Mouse (Mus musculus): ENCODE results near the gene D330045A20Rik. TPM values are rescaled to one million over a fixed set of nuclear protein-coding genes. Genes with fewer than 3 reads are reported as not detected.
"Not testable (repeated sequence)": the region's sequence is repeated elsewhere in the genome, so short reads cannot be mapped to it uniquely, and the experiment has no call there.

D330045A20Rik gene
- polyA plus RNA-seq, 1 experiment from 2014 or later, result 3.1 TPM

GRCm38 (mm10) chrX:139529678-139530077 is 49.5 kb downstream of the D330045A20Rik start:
- Histone ChIP-seq H3K4me3 (no peak overlapping the region), H3K4me2 (replicated peaks) (no peak overlapping the region), H3K4me1 (no peaks in the 10 kb centered on the region), H3K27ac (replicated peaks) (no peak overlapping the region), H3K9me3 (no peaks in the 10 kb centered on the region), H3K27me3 (peaks cover 7% of the 10 kb centered on the region; the same call in 1 of the 2 replicates), H3K36me3 (no peaks in the 10 kb centered on the region), H3K9ac (replicated peaks) (no peak overlapping the region)
- ATAC-seq (ENCODE audit: low FRiP score, low read depth), result no peak

GRCm38 (mm10) chrX:139532293-139532692 is 52.1 kb downstream of the D330045A20Rik start:
- H3K9me3 ChIP-seq, result no peaks in the 10 kb centered on the region
- H3K9ac ChIP-seq (replicated peaks), result no peak overlapping the region
- no peaks in the 10 kb centered on the region for H3K36me3 ChIP-seq
- no peaks in the 10 kb centered on the region for H3K4me1 ChIP-seq
- H3K4me3 ChIP-seq, result no peak overlapping the region
- ATAC-seq (ENCODE audit: low FRiP score, low read depth), result no peak
- peaks cover 12% of the 10 kb centered on the region for H3K27me3 ChIP-seq
- H3K27ac ChIP-seq (replicated peaks), result no peak overlapping the region
- no peak overlapping the region for H3K4me2 ChIP-seq (replicated peaks)
- WGBS, result 70% methylated on average over 4 of the region's 4 CpGs

- no peak overlapping the region for H3K9ac ChIP-seq (replicated peaks)
- peaks cover 6% of the 10 kb centered on the region for H3K27me3 ChIP-seq
- no peak overlapping the region for H3K4me3 ChIP-seq
- H3K4me2 ChIP-seq (replicated peaks), result no peak overlapping the region
- ATAC-seq (ENCODE audit: low FRiP score, low read depth), result no peak
- no peaks in the 10 kb centered on the region for H3K9me3 ChIP-seq
- 84% methylated on average over 5 of the region's 5 CpGs for WGBS
- H3K27ac ChIP-seq (replicated peaks), result no peak overlapping the region
- H3K4me1 ChIP-seq, result no peaks in the 10 kb centered on the region
- no peaks in the 10 kb centered on the region for H3K36me3 ChIP-seq
Measured at GRCm38 (mm10) chrX:139537641-139538397, 57.7 kb downstream of the D330045A20Rik start.

DNA sequence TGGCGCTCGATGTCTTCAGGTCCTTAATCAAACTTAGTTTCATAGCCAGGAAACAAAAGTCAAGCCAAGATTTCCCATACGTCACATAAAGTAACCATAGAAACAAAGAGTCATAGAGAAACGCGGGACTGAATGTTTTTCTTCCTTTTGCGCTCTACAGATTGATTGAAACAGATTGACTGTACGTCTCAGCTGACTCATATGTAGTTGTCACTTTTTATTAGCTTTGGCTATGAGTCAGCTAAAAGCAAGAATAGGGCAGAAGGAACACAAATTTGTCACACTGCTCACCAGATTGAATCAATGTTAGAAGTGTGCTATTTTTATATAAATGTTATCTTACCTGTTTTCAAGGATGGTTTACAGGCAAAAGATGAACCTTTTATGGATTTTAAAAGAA is 63.6 kb downstream of the D330045A20Rik start:
- WGBS, result 87% methylated on average over 7 of the region's 7 CpGs
- no peak overlapping the region for H3K4me3 ChIP-seq
- H3K4me2 ChIP-seq (replicated peaks), result no peak overlapping the region
- ATAC-seq (ENCODE audit: low FRiP score, low read depth), result no peak
- no peak overlapping the region for H3K9ac ChIP-seq (replicated peaks)
- H3K27ac ChIP-seq (replicated peaks), result no peak overlapping the region
- no peaks in the 10 kb centered on the region for H3K9me3 ChIP-seq
- no peaks in the 10 kb centered on the region for H3K36me3 ChIP-seq
- no peaks in the 10 kb centered on the region for H3K4me1 ChIP-seq
- H3K27me3 ChIP-seq, result no peaks in the 10 kb centered on the region

GRCm38 (mm10) chrX:139550456-139550855 is 70.3 kb downstream of the D330045A20Rik start:
- Histone ChIP-seq H3K4me1 (no peaks in the 10 kb centered on the region), H3K27ac (replicated peaks) (no peak overlapping the region), H3K4me3 (no peak overlapping the region), H3K36me3 (no peaks in the 10 kb centered on the region), H3K9me3 (no peaks in the 10 kb centered on the region), H3K9ac (replicated peaks) (no peak overlapping the region), H3K4me2 (replicated peaks) (no peak overlapping the region), H3K27me3 (no peaks in the 10 kb centered on the region; the same call in 1 of the 2 replicates)
- no peak for ATAC-seq (ENCODE audit: low FRiP score, low read depth)
- 80% methylated on average over 5 of the region's 5 CpGs for WGBS

- ATAC-seq (ENCODE audit: low FRiP score, low read depth), result no peak
- no peaks in the 10 kb centered on the region; the same call in 1 of the 2 replicates for H3K27me3 ChIP-seq
- H3K27ac ChIP-seq (replicated peaks), result no peak overlapping the region
- H3K4me3 ChIP-seq, result no peak overlapping the region
- 75% methylated on average over 2 of the region's 2 CpGs for WGBS
- no peaks in the 10 kb centered on the region for H3K4me1 ChIP-seq
- no peaks in the 10 kb centered on the region for H3K9me3 ChIP-seq
- H3K4me2 ChIP-seq (replicated peaks), result no peak overlapping the region
- no peaks in the 10 kb centered on the region for H3K36me3 ChIP-seq
- no peak overlapping the region for H3K9ac ChIP-seq (replicated peaks)
Measured at GRCm38 (mm10) chrX:139552090-139552489, 71.9 kb downstream of the D330045A20Rik start.

- ATAC-seq (ENCODE audit: low FRiP score, low read depth), result no peak
- 68% methylated on average over 5 of the region's 5 CpGs for WGBS
- H3K27ac ChIP-seq (replicated peaks), result no peak overlapping the region
- H3K4me1 ChIP-seq, result no peaks in the 10 kb centered on the region
- no peak overlapping the region for H3K9ac ChIP-seq (replicated peaks)
- no peaks in the 10 kb centered on the region for H3K9me3 ChIP-seq
- no peaks in the 10 kb centered on the region for H3K36me3 ChIP-seq
- no peak overlapping the region for H3K4me2 ChIP-seq (replicated peaks)
- H3K4me3 ChIP-seq, result no peak overlapping the region
- H3K27me3 ChIP-seq, result peaks cover 3% of the 10 kb centered on the region; the same call in 1 of the 2 replicates
Measured at GRCm38 (mm10) chrX:139562255-139562924, 82.2 kb downstream of the D330045A20Rik start.

DNA sequence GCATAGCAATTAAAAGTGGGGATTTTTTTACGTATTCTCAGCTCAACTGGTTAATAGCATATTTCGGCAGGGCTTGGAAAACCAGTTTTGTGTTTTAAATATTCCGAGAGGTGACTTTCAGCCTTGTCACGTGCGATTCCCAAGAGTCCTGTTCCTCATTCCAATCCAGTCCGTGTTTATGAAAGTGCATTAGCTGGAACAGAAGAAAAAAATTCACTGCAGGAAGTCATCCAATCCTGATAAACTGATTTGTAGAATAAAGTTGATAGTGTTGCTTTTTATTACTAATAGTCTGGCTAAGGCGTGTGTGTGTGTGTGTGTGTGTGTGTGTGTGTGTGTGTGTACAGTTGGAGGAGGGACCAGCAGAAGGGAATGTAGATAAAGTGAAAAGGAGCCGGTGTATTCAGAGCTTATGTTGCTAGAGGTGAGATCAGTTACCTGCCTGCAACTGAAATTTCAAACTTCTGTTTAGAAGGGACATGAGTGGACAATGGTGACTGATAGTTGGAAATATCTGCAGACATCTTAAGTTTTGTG is 82.8 kb downstream of the D330045A20Rik start, which contains the start of gene Rnf128:
Gene Rnf128 (plus strand): TSS at position 392 of the 537 bp plus-strand sequence.
- Histone ChIP-seq H3K4me1 (no peaks in the 10 kb centered on the region), H3K27me3 (peaks cover 3% of the 10 kb centered on the region; the same call in 1 of the 2 replicates), H3K4me3 (no peak within 1 kb of the TSS), H3K4me2 (replicated peaks) (no peak within 1 kb of the TSS), H3K9me3 (no peaks in the 10 kb centered on the region), H3K27ac (replicated peaks) (no peak within 1 kb of the TSS), H3K36me3 (no peaks in the 10 kb centered on the region), H3K9ac (replicated peaks) (no peak within 1 kb of the TSS)
- 87% methylated on average over 8 of the region's 8 CpGs for WGBS
- no peak for ATAC-seq (ENCODE audit: low FRiP score, low read depth)

GRCm38 (mm10) chrX:139570054-139570453 is 89.9 kb downstream of the D330045A20Rik start:
- H3K36me3 ChIP-seq, result no peaks in the 10 kb centered on the region
- no peak overlapping the region for H3K4me2 ChIP-seq (replicated peaks)
- H3K27me3 ChIP-seq, result no peaks in the 10 kb centered on the region
- no peak overlapping the region for H3K9ac ChIP-seq (replicated peaks)
- H3K4me3 ChIP-seq, result no peak overlapping the region
- ATAC-seq (ENCODE audit: low FRiP score, low read depth), result no peak
- no peak overlapping the region for H3K27ac ChIP-seq (replicated peaks)
- WGBS, result 84% methylated on average over 3 of the region's 3 CpGs
- no peaks in the 10 kb centered on the region for H3K9me3 ChIP-seq
- no peaks in the 10 kb centered on the region for H3K4me1 ChIP-seq

GRCm38 (mm10) chrX:139578649-139579278 is 98.6 kb downstream of the D330045A20Rik start:
- no peaks in the 10 kb centered on the region for H3K4me1 ChIP-seq
- H3K27ac ChIP-seq (replicated peaks), result no peak overlapping the region
- 72% methylated on average over 6 of the region's 6 CpGs for WGBS
- H3K9me3 ChIP-seq, result no peaks in the 10 kb centered on the region
- H3K36me3 ChIP-seq, result no peaks in the 10 kb centered on the region
- no peak for ATAC-seq (ENCODE audit: low FRiP score, low read depth)
- H3K4me2 ChIP-seq (replicated peaks), result no peak overlapping the region
- H3K9ac ChIP-seq (replicated peaks), result no peak overlapping the region
- peaks cover 6% of the 10 kb centered on the region; the same call in 1 of the 2 replicates for H3K27me3 ChIP-seq
- H3K4me3 ChIP-seq, result no peak overlapping the region

GRCm38 (mm10) chrX:139583616-139584015 is 103.4 kb downstream of the D330045A20Rik start:
- no peak for ATAC-seq (ENCODE audit: low FRiP score, low read depth)
- H3K4me2 ChIP-seq (replicated peaks), result no peak overlapping the region
- no peak overlapping the region for H3K27ac ChIP-seq (replicated peaks)
- 53% methylated on average over 4 of the region's 4 CpGs for WGBS
- no peak overlapping the region for H3K4me3 ChIP-seq
- H3K27me3 ChIP-seq, result no peaks in the 10 kb centered on the region; the same call in 1 of the 2 replicates
- no peaks in the 10 kb centered on the region for H3K9me3 ChIP-seq
- H3K9ac ChIP-seq (replicated peaks), result no peak overlapping the region
- H3K4me1 ChIP-seq, result no peaks in the 10 kb centered on the region
- H3K36me3 ChIP-seq, result no peaks in the 10 kb centered on the region

GRCm38 (mm10) chrX:139586676-139587075 is 106.5 kb downstream of the D330045A20Rik start:
- H3K27ac ChIP-seq (replicated peaks); ATAC-seq (ENCODE audit: low FRiP score, low read depth); H3K4me3 ChIP-seq; H3K27me3 ChIP-seq; H3K36me3 ChIP-seq; H3K9ac ChIP-seq (replicated peaks); H3K9me3 ChIP-seq; H3K4me1 ChIP-seq; H3K4me2 ChIP-seq (replicated peaks): not testable (repeated sequence)
- 76% methylated on average over 2 of the region's 2 CpGs for WGBS
